Mouse (Mus musculus): ENCODE results near the gene Olfr316.

GRCm38 (mm10) chr11:58733372-58733771 is 19.2 kb upstream of the Olfr316 start:
- TF ChIP-seq CTCF (IDR thresholded peaks at IDR 0.05; ENCODE audit: low read depth): no peak
- TF ChIP-seq EP300 (IDR thresholded peaks at IDR 0.05; ENCODE audit: low read depth): no peak

Measured in heart, postnatal 0 days (tissue).